Mouse (Mus musculus) heart, embryonic 12.5 days (tissue): ENCODE measurements around the gene Abcb7. TPM values are rescaled to one million over a fixed set of nuclear protein-coding genes. Genes with fewer than 3 reads are reported as not detected.
"Not testable (repeated sequence)": the region's sequence is repeated elsewhere in the genome, so short reads cannot be mapped to it uniquely, and the experiment has no call there.

Source experiments
- ATAC-seq: fragments of 200-750 bp; cut with Nextera tagmentation; 2 replicates; pipeline ENCODE4 v1.8.0; 2017; ENCODE audit warnings: moderate TSS enrichment, moderate library complexity; ENCODE audit not compliant: insufficient number of reproducible peaks, low FRiP score
- H3K27ac ChIP-seq: fragments of 300-500 bp; sonication (generic); 2 replicates; pipeline ENCODE4 v1.5.1; 2016; ENCODE audit warnings: mild to moderate bottlenecking, moderate library complexity; ENCODE audit not compliant: poor library complexity, severe bottlenecking
- H3K27me3 ChIP-seq: fragments of 300-500 bp; sonication (generic); replicated peaks from 2 replicates; pipeline ENCODE4 v1.6.1; 2016; ENCODE audit warnings: mild to moderate bottlenecking, moderate library complexity
- H3K36me3 ChIP-seq: fragments of 300-500 bp; sonication (generic); 2 replicates; pipeline ENCODE4 v1.6.1; 2016; ENCODE audit warnings: mild to moderate bottlenecking, moderate library complexity
- H3K4me1 ChIP-seq: fragments of 300-500 bp; sonication (generic); replicated peaks from 2 replicates; pipeline ENCODE4 v1.6.1; 2016; ENCODE audit warnings: mild to moderate bottlenecking
- H3K4me2 ChIP-seq: fragments of 300-500 bp; sonication (generic); 2 replicates; pipeline ENCODE4 v1.6.1; 2016; ENCODE audit warnings: mild to moderate bottlenecking, moderate library complexity
- H3K4me3 ChIP-seq: fragments of 300-500 bp; sonication (generic); 2 replicates; pipeline ENCODE4 v1.5.1; 2016; ENCODE audit warnings: mild to moderate bottlenecking
- H3K9ac ChIP-seq: fragments of 300-500 bp; sonication (generic); 2 replicates; pipeline ENCODE4 v1.6.1; 2016; ENCODE audit warnings: mild to moderate bottlenecking, moderate library complexity
- H3K9me3 ChIP-seq: fragments of 300-500 bp; sonication (generic); replicated peaks from 2 replicates; pipeline ENCODE4 v1.6.1; 2016; ENCODE audit warnings: mild to moderate bottlenecking, moderate library complexity
- whole genome bisulfite sequencing: fragments of 180-500 bp; shearing (Covaris S2); methylation state at CpG from one replicate; pipeline ENCODE4 v1.1.7; 2016; 5-methylcytosine and 5-hydroxymethylcytosine counted together
- polyA plus RNA-seq: library from polyadenylated mRNA; unstranded; fragments of >200 nt; fragmentation: Nextera tagmentation; extraction: Ambion mirVana; gene quantifications from 2 replicates; pipeline ENCODE4 v1.2.1, GENCODE M21; 2016

Abcb7 gene
- polyA plus RNA-seq, 1 experiment from 2014 or later, result 13.6 TPM

DNA sequence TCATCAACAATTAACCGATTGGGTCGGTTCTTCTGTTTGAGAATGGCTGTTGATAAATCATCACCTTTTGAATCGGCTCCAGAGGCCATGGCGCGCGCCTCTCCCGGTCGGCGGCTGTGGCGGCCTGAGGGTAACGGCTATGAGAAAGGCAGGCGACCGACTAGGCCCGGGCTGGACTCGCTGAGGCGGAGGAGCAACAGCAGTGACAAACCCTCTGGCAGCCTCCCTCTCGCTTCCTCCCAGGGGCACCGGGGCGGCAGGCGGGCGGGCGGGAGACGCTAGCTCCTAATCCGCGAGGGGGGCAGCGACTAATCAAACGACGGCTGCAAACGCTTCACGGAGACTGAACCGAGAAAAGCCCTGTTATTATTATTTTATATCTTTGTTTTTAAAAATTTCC, 65.5 kb downstream of the Abcb7 start:
- not testable (repeated sequence) for H3K9me3 ChIP-seq, ATAC-seq, H3K27ac ChIP-seq, H3K27me3 ChIP-seq, H3K4me1 ChIP-seq, H3K9ac ChIP-seq, H3K36me3 ChIP-seq, H3K4me3 ChIP-seq, H3K4me2 ChIP-seq
- WGBS, result 85% methylated on average over 31 of the region's 31 CpGs

DNA sequence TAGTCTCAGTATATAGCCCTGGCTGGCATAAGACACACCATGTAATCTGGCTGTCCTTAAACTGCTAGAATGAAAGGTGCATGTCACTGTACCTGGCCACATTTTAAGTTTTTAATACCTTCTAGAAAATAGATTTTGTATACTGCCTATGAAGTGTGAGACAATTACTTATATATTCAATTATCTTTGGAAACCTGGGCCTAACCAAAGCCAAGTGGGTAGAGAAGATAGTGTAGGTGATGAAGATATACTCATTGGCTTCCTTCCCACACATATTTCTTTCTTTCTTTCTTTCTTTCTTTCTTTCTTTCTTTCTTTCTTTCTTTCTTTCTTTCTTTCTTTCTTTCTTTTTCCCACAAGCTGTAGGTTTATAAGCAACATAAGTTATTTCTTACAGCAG, 121.9 kb downstream of the Abcb7 start:
- H3K36me3 ChIP-seq, result no peaks in the 10 kb centered on the region
- no peak overlapping the region for H3K4me3 ChIP-seq
- H3K4me1 ChIP-seq, result no peaks in the 10 kb centered on the region
- no peaks in the 10 kb centered on the region for H3K27me3 ChIP-seq
- H3K27ac ChIP-seq, result no peak overlapping the region
- no peak for ATAC-seq
- H3K9ac ChIP-seq, result no peak overlapping the region
- H3K9me3 ChIP-seq, result no peaks in the 10 kb centered on the region
- H3K4me2 ChIP-seq, result no peak overlapping the region

DNA sequence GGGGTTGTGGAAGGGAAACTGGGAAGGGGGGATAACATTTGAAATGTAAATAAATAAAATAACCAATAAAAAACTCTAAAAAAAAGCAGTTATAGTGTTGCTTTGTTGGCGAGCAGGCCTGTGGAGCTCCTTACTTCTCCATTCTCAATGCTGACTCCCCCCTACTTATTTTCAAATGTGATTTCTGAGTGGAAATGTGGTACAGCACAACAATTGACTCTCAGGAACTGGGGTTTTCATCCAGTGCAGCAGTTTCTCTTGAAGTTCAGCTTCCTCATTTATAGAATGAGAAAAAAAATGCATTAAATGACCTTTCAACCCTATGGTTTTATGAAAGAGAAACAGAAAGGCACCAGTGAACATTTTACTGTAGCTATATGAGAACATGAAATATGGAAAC, 133.8 kb downstream of the Abcb7 start:
- Histone ChIP-seq H3K4me1 (no peaks in the 10 kb centered on the region), H3K9me3 (no peaks in the 10 kb centered on the region), H3K9ac (no peak overlapping the region), H3K4me2 (no peak overlapping the region), H3K27me3 (no peaks in the 10 kb centered on the region), H3K27ac (no peak overlapping the region), H3K4me3 (no peak overlapping the region), H3K36me3 (peaks cover 4% of the 10 kb centered on the region; the same call in 1 of the 2 replicates)
- ATAC-seq, result no peak
- WGBS, result 88% methylated on average over 1 of the region's 1 CpGs

DNA sequence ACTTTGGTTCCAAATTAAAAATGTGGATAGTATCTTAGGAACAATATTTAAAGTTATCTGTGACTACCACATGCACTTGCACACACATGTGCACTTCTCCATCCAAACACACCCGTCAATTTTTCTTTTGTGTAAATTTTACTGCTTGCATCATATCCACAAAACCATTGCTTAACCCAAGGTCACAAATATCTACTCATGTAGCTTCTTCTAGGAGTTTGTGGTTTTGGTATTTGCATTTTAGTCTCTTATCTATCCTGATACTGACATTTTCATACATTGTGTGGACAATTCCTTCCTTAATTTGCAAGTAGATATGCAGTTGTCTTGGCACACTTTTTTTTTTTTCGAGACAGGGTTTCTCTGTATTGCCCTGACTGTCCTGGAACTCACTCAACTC, 149.3 kb downstream of the Abcb7 start:
- Histone ChIP-seq H3K4me2 (no peak overlapping the region), H3K36me3 (no peaks in the 10 kb centered on the region), H3K4me3 (no peak overlapping the region), H3K9ac (no peak overlapping the region), H3K4me1 (no peaks in the 10 kb centered on the region), H3K9me3 (no peaks in the 10 kb centered on the region), H3K27me3 (no peaks in the 10 kb centered on the region), H3K27ac (no peak overlapping the region)
- ATAC-seq, result no peak
- WGBS, result 65% methylated on average over 2 of the region's 2 CpGs

DNA sequence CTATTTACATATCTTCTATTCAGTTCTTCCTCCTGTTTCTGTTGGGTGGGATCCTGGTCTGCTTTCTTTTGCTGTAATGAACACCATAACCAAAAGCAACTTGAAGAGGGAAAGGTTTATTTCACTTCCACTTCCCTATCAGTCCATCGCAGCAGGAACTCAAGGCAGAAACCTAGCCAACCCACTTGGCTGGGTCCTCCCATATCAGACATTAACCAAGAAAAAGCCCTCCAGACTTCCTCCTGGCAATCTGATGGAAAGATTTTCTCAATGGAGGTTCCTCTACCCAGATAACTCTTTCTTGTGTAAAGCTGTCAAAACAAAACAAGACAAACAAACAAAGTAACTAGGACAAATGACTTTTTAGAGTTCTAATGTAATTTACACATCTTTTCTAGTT, 151.2 kb downstream of the Abcb7 start:
- H3K27me3 ChIP-seq, result no peaks in the 10 kb centered on the region
- H3K27ac ChIP-seq, result no peak overlapping the region
- H3K36me3 ChIP-seq, result no peaks in the 10 kb centered on the region
- no peak for ATAC-seq
- H3K9ac ChIP-seq, result no peak overlapping the region
- 43% methylated on average over 1 of the region's 1 CpGs for WGBS
- H3K4me3 ChIP-seq, result no peak overlapping the region
- H3K4me2 ChIP-seq, result no peak overlapping the region
- H3K4me1 ChIP-seq, result no peaks in the 10 kb centered on the region
- no peaks in the 10 kb centered on the region for H3K9me3 ChIP-seq

DNA sequence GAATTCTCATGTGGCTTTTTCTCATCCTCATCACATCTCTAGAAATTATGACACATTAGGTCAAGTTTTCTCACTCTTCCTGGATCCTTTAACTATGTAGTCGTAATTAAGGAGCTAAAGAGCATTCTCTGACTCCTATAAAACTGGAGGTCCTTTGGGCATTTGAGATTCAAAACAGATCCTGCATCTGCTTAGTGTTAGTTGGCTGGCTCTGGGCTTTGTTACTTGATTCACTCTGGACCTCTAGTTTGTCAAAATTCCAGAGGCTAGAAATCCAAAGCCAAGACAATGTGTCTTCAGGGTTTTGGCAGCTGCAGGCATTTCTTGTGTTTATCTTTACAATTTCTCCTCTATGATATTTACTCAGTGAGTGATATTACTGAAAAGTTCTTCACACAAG, 157.1 kb downstream of the Abcb7 start:
- Histone ChIP-seq H3K27ac (no peak overlapping the region), H3K9ac (no peak overlapping the region), H3K9me3 (no peaks in the 10 kb centered on the region), H3K4me2 (no peak overlapping the region), H3K36me3 (no peaks in the 10 kb centered on the region), H3K4me3 (no peak overlapping the region), H3K27me3 (no peaks in the 10 kb centered on the region), H3K4me1 (no peaks in the 10 kb centered on the region)
- no peak for ATAC-seq
- 57% methylated on average over 1 of the region's 1 CpGs for WGBS

Other genes starting within 250 kb of the Abcb7 start
- gene Nexmif, start 212.7 kb downstream of the Abcb7 start, polyA plus RNA-seq, result 1.7 TPM in 2 replicates
- gene Uprt, start 69.0 kb upstream of the Abcb7 start, polyA plus RNA-seq, result 1.6 and 2.5 TPM in 2 replicates